Mouse (Mus musculus) CD4-positive, CD25-positive, alpha-beta regulatory T cell, adult 4 months (primary cell): ENCODE results near the gene Prlh. TPM values are rescaled to one million over a fixed set of nuclear protein-coding genes. Genes with fewer than 3 reads are reported as not detected.

Experiments
- ATAC-seq: one replicate; pipeline ENCODE4 v1.8.0; 2017
- polyA plus RNA-seq, 2 experiments: library from polyadenylated mRNA; unstranded; fragments of 100-300 nt; shearing (Covaris generic); gene quantifications; one replicate each; pipeline ENCODE4 v1.2.1; 2017

The Prlh gene
- polyA plus RNA-seq, 2 experiments from 2014 or later, result not detected

DNA sequence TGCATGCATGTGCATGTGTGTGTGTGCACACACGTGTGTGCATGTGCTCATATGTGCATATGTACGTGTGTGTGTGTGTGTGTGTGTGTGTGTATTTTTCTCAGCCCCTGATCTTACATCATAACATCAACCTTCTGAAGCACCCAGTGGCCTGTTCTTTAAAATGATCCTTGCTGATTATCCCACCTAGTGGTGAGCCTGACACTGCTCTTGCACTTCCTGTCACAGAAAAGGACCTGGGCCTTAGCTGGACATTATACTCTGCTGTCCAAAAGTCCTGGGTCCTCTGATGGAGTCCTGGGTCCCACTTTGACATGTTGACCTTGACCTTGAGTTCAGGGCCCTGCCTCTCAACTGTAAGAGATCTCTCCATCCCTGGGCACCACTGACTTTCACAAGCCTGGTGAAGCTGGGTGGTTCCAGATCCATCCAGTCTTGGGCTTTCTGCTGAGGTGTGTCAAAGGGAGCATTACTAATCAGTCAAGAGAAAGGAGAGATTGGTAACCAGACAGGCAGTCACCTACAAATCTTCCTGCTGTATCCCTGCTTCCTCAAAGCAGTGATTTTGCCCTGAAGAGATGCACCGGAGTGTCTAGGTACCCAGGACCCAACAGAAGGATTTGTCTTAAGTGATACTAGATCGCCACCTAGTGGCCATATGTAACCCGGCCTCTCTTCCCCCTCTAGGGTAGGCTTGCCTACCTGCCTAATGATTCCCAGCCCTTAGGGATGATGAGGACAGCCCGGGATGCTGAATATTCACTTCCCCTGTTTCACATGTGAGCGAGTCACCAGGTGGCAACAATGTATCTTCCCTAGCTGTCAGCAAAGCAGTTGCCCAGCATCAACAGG, 3.6 kb downstream of the Prlh start:
- ATAC-seq, result peak; percentile 41

DNA sequence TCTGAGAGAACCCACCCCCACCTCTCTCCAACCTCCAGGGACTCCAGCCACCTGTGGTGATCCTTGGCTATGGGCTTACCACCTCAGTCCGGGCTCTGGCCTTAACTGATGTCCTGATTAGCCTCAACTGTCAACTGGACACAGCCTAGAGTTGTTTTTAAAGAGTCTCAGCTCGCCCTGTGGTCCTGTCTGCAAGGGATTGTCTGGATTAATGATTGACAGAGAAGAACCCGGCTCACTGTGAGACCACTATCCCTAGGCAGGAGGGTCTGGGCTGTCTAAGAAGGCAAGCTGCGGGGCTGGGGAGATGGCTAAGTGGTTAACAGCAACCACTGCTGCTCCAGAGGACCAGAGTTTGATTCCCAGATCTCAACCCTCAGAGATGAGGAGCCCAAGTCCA, 9.6 kb downstream of the Prlh start:
- no peak for ATAC-seq

DNA sequence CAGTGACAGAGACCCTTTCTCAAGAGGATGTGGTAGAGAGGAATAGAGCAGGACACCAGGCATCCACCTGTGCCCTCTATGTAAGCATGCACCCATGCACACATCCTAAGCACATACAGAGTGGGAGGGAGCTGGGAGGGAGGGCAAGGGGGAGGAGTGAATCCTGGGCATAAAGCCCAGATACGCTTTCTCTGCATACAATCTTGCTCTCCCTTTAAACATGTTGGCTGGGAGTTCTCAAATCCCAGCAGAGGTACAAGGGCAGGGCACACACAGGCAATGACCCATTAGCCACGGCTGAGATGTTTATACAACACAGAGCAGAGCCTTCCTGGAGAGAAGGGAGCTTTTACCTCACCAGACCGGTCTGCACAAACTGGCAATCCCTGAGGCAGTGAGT, 10.1 kb downstream of the Prlh start:
- ATAC-seq, result no peak

DNA sequence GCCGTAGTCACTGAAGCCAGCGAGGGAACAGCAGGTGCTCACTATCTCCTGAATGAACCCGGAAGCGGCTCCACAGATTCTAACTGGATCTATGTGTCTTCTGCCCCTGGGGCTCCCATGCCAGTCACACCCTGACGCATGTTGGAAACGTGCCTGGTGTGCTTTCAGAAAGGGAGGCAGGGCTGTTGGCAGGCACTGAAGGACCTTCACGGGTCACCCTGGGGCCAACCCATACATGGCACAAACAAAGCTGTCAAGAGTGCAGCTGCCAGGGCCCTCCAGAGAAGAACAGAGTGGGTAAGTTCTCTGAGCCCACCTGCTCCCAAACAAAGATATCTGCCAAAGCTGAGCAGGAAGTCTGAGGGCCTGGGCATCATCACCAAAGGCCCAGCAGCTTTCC, 14.7 kb downstream of the Prlh start:
- ATAC-seq, result no peak

DNA sequence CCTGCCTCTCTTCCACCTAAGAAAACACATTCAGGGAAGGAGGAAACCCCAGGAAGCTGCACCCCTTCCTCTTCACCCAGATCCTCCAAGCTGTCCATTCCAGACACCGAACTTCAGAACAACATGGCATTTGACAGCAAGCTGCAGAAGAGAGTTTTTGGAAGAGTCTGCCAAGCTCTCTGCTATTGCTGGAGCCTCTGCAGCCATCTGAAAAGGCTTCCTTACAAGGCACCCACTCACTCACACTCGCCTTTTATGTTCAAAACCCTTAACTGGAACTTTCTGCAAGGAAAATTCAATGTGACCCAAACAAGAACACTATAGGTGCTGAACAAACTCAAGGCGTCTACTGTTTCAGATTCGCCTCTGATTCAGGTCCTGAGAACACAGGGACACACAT, 15.7 kb downstream of the Prlh start:
- ATAC-seq, result no peak

DNA sequence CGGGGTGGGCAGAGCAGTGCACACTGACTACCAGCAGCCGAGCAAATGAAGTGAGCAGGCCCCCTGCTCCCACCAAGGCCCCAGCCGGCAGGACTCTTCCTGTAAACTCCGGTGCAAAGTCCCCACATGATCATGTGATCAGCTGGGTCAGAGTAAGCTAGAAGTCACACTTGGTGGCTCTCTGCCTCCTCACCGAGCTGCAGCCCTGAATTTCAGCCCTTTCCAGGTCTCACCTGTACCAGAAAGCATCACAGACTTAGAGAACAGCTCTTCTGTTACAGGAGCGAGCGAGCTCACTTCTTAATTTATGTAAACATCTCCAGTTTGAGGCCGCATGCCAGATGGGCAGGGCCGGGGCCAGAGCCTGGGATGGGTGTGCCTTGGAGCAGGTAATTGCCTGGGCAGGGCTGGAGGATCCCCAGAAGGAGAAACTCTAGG, 16.5 kb downstream of the Prlh start, which contains the start of gene Rab17:
Gene Rab17, minus strand, starts transcription at position 315 of the 438 bp plus-strand sequence.
- ATAC-seq, result no peak

DNA sequence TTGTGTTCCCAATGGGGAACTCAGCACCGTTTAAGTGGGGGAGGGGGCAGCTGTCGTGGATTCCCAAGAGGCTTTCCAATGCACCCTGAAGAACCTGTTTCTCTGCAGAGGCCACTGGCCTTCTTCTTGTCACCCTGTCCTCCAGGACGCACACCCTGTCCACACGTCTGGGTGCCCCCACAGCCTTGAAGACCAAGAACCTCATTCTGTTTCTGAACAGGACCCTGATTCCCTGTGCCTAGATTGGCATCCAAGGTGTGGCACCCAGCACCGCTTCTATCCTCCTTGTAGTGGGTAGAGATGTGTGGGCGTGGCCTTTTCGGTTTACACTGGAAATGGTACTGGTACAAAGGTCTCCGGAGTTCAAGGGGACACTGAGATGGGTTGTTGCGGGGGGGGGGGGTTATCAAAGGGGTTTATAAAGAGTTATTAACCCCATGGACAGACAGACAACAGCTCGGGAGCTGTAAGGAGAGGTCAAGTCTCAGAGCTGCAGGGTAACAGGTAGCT, 17.0 kb downstream of the Prlh start:
- no peak for ATAC-seq

DNA sequence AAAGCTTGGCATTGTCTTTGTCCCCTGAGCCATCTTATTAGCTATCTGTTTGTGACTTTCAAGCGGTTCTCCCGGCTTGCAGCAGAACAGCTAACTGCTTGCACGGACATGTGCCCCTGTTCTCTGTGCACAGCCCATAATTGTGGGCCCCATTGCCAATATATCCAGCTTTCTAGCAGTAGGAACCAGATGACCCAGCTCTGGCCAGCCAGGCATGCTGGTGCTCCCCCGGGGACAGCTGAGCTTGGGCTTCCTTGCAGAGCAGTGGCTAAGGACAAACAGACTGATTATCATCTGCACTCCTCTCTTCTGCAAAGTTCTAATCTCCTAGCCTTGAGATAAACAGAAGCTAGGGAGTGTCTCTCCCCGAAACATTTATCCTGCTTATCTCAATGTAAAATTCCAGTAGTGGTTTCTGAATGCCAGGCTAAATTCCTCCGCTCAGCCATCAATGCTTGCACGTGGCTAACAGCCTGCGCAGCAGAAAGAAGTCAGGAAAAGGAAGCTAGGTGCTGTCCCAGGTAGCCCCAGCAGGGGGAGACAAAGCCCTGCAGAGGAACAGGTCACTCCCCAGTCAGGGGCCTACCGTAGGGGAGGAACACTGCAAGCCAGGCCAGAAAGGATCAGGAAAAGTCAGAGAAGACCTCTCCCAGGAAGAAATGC, 20.1 kb downstream of the Prlh start:
- ATAC-seq, result peak; percentile 80

DNA sequence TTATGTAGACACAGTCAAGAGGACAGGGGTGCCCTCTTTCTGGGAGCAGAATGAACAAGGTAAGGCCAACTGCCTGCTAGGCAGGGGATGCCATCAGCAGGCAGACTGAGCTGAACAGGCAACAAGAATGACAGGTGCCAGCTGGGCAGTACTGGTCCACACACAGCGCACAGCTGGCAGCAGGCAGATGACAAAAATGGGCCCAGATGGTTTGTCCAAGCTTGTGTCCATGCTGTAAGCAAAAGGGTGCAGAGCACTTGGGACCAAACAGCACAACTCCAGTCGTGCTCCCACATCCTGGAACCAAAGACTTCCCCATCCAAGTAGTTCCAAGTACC, 20.6 kb downstream of the Prlh start:
- ATAC-seq, result no peak

DNA sequence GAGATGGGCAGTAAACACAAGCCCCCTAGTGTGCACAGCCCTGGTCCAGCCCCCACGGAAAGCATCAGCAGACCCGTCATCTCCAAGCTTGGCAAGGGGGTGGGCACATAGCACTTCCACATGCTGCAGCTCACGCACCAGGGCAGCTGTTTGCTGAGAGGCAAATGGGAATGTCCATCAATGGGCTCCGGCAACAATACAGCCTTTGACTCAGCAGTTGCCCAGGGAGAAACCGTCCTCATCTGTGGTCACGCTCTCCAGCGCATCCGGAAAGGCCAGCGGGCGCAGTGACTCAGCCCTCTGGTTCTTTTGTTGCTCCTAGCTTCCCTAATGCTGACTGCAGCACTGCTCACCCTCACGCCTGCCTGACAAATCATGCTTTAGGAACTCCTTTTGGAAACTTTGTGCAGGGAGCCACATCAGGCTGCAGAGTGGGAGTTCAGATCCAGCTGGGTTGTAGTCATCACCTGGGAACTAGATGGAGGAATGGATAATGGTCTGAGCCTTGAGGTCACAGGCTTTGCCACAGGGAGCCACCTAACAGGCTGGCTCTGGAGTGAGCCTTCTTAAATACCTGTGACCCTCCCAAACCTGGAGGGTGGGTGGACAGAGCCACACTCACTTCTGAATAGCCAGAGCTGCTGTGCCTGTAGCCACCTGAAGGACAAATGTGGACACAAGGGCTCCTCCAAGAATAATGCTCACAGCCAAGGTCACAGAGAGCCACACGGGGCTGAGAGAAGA, 22.2 kb downstream of the Prlh start:
- ATAC-seq, result no peak

DNA sequence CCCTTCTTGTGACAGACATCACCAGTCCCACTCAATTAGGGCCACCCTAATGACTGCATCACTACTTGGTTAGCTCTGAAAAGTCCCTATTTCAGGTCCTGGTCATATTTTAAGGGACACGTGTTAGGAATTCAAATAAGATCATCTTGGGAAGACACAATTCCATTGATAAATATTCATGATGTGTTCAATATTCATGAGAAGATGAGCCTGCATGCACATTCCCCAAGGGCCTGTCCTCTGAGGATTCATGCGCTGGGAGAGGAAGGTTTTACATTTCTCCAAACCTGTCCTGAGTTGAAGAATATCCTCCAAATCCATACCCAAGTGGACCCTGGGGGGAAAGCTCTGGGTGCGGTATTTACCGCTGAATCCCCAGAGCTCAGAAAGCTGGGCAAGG, 23.1 kb downstream of the Prlh start:
- no peak for ATAC-seq

DNA sequence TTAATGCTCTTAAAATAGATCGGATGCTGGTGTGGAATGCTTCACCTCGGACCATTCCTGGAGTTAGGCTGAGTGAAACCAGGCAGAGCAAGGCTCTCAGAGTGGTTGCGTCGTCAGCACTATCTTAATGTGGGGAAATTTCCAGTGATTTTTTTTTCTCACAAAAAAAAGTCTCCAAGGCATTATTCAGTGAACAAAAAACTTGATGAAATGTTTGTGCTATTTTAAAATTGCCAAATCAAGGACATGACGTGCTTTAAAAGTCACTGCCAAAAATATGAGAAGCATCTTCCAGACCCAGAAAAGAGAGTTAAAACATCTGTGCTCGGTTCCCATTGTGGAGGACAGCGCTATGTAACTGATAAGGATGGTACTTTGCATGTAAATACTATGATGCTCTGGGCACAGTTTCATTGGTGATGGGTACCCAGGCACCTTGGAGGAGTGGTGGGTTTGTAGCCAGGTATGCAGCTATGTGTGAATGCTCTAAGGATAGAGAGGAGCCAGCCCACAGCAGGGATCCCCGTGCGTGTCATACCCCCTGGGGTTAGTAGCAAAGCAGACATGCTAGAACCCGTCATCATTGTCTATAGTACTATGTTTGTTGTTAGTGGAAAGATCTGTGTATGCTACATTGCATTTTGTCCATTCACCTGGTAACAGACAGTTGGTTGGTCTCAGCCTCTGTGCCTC, 27.9 kb downstream of the Prlh start:
- ATAC-seq, result no peak

DNA sequence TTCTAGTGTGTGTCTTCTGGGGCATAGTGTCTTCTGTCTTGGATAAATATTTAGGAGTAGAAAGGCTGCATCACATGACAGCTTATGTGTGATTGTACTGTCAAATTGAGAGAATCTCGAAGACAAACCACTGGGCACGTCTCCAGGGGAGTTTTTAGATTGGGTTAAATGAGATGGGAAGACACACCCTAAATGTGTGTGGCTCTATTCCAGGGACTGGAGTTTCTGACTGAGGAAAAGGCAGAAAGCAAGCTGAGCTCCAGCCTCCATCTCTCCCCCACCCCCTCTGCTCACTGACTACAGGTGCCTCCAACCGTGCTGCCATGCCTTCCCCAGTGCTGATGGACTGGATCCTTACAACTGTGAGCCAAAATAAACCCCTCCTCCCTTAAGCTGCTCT, 28.4 kb downstream of the Prlh start:
- ATAC-seq, result no peak

DNA sequence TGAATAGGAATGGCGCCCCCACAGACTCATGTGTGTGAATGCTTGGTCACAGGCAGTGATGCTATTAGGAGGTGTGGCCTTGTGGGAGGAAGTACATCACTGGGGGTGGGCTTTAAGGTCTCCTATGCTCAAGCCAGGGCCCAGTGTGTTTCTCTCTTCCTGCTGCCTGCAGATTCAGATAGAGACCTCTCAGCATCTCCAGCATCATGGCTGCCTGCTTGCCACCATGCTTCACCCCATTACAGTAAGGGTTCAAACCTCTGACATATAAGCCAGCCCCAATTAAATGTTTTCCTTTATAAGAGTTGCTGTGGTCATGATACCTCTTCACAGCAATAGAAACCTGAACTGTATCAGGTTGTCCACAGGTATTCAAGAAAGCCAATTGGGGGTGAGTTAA, 43.0 kb downstream of the Prlh start:
- ATAC-seq, result no peak

DNA sequence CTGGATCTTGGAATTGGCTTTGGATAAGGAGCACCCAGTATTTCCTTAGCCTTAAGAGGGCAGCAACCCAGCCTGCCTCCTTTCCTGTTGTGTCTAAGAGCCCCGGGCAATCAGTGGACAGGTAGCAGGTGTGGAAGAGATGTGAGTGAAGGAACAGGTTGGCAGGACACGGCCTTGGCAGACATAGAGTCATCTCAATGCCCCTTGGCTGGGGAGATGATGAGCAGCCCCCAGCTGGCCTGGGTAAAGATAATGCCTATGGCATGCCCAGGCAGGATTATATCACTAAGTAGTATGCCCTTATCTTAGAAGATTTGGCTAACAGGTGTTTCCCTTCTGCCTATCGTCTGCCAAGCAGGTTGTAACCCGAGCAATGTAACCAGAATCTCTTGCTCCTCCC, 44.2 kb downstream of the Prlh start:
- no peak for ATAC-seq

DNA sequence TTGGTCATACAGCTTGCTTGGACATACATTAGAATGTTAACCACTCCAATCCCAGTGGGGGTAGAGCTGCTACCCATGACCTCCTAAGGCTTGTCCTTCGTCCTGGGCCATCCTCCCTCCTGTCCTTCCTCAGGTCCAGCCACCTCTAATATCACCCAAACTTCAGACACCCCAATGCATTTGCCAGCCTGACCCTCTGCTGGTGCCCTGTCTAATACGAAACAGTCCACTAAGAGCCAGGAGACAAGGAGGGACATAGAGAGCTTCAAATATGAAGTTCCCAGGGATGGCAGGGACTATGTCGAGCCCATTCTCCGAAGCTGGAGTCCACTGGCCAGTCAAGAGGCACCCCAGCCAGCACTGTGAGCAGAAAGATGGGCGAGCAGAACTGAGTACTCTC, 44.7 kb downstream of the Prlh start:
- no peak for ATAC-seq

DNA sequence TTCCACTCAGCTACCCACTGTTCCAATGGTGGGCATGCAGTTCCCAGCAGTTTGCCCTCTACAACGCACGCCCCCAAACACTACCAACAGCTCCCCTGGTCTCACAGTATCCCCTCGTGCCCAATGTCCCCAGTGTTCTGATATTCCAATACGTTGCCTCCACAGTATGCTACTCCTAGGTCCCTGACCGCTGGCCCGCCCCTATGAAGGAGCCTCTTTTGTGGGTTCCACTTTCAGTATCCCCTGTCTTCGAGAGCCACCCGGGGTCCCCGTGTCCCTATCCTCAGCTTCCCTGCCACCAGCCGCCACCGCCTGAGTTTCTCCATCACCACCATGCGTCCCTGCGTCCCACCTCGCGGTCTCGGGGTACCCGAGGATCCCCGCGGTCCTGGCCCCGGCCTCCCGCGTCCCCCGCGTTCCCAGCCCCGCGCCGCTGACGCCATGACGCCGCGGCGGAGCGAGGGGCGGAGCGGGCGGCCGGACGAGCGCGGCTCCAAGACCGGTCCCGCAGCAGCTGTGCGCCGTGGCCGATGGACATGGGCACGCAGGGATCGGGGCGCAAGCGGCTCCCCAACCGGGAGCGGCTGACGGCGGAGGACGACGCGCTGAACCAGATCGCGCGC, 45.5 kb downstream of the Prlh start, which contains the start of gene Lrrfip1:
Gene Lrrfip1, plus strand, starts transcription at position 470 of the 623 bp plus-strand sequence.
- ATAC-seq, result no peak

DNA sequence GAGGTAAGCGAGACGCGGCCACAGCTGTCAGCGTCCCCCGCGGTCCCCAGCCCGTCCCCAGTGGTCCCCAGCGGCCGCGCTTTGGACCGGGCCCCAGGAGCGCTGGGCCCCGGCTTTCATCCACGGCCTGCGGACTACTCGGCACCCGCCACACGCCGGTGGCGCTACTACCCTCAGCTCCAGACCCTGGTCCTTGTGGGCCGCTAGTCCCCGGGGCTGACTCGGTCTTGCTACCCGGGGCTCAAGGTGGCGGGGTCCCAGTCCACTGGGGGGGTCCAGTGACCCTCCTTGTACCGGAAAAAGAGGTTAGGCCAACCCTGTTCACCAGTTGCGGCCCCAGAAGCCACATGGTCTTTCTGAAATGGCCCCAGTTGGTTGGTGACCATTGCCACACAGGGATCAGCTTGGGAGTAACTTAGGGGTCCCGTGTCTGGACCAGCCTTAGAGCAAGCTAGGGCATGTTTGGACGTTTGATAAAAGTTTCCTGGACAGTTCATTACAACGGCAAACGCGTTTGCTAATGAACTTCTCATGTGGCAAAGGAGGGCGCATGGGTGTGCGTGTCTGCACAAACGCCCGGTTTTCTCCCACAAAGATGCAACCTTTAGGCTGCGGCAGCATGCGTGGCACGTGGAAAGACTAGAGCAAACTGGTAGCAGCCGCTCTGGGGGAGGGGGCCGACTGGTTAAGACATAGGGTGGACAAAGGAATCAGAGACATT, 46.1 kb downstream of the Prlh start:
- no peak for ATAC-seq

DNA sequence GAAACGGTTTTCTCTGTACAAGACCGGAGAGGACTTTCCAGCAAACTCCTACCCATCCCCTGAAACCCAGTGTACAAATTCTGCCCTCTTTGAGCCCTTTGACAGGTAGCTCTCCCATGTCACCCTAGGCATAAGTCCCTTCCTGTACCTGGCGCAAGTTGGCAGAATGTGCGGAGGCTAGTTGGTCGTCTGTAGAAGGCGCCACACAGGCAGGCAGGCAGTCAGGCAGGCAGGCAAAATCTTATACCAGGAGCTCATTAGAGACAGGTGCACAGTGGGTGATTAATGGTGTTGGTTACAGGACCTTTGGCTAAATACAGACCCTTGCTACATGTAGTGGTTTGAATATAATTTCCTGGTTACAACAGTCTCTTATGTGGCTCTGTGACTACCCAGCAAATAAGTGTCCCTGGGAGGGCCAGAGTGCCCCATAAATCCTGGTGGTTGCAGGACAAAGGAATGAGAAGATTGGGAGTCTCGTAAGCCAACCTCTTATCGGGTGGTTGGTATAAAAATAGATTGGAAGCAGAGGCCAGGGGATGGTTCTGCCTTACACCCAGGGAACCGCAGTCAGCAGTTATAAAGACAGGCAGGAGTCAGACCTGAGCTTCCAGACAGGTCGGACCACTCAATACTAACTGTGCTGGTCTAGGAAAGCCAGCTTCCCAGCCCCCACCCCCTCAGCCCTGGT, 47.1 kb downstream of the Prlh start:
- no peak for ATAC-seq

DNA sequence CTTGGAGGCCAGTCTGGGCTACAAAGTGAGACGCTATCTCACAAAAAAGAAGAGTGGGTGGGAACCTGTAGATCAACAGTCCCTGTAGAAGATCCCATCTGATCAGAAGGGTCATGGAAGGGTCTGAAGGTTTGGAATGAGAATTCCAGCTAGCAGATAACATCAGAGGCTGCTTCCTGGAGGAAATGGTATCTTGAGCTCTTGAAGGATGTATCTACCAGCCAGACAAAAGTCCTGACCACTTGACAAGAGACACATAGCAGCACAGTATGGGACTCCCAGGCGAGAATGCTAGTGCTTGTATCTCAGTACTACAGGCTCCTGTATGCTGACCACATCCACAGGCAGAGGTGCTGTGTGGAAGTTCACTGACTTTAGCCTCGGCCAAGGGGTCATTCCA, 48.2 kb downstream of the Prlh start:
- no peak for ATAC-seq
